ENCODE assay signal across 9 mouse cellular contexts in genomic region chr17:47614018-47614417, GRCm38 (mm10). TPM values are rescaled to one million over a fixed set of nuclear protein-coding genes. Genes with fewer than 3 reads are reported as not detected.
A peak's percentile ranks its signal among the peaks of the same experiment; 100 is the strongest.
DNase-seq lines count a peak whose midpoint lies in the region; TF ChIP-seq lines count a peak whose summit lies in the region.
"Had no signal": no experiment of that assay in that cellular context is flagged by ENCODE, and none has a peak within 500 bp of the region (broad histone marks: within the 10 kb centered on the region; RNA-seq: fewer than 3 reads in every experiment).

No protein-coding gene starts in this region.

- H3K9ac ChIP-seq in liver, adult 2 months (ENCODE audit: low read depth, low read length): no peak overlapping the region

- H3K4me3 ChIP-seq in thymus, adult 2 months (ENCODE audit: control insufficient read depth, insufficient read depth, low read length): no peak overlapping the region
- H3K4me3 ChIP-seq in liver, adult 2 months (ENCODE audit: insufficient read depth, low read depth, low read length): no peak overlapping the region
- H3K4me3 ChIP-seq: forebrain, embryonic 10.5 days had no signal

- WGBS in thymus, adult 2 months: 82% methylated on average over 1 of the region's 1 CpGs
- 14% methylated on average over 1 of the region's 1 CpGs for WGBS in liver, adult 2 months

- no peak for TF ChIP-seq POLR2A in thymus, adult 2 months (IDR thresholded peaks at IDR 0.05; ENCODE audit: control insufficient read depth, extremely low read depth, insufficient read depth, low read length, poor library complexity)
- no peak for TF ChIP-seq POLR2A in liver, adult 2 months (IDR thresholded peaks at IDR 0.05; ENCODE audit: extremely low read depth, insufficient read depth, low read length)

- H3K79me2 ChIP-seq in liver, adult 2 months (ENCODE audit: control insufficient read depth, insufficient read depth, low read length): peaks cover 48% of the 10 kb centered on the region

- H3K4me1 ChIP-seq in thymus, adult 2 months (replicated peaks; ENCODE audit: control insufficient read depth, insufficient read depth, low read length): peaks cover 10% of the 10 kb centered on the region
- peaks cover 11% of the 10 kb centered on the region for H3K4me1 ChIP-seq in liver, adult 2 months (ENCODE audit: control insufficient read depth, insufficient read depth, low read length)

- TF ChIP-seq CTCF in thymus, adult 2 months (IDR thresholded peaks at IDR 0.05; ENCODE audit: borderline replicate concordance, control insufficient read depth, extremely low read depth, insufficient read depth, low read length, poor library complexity): no peak
- TF ChIP-seq CTCF in liver, adult 2 months (IDR thresholded peaks at IDR 0.05; ENCODE audit: low read depth, low read length): peak; percentile 88

- H3K27ac ChIP-seq in thymus, adult 2 months (ENCODE audit: control insufficient read depth, insufficient read depth, low read length): no peak overlapping the region
- no peak overlapping the region for H3K27ac ChIP-seq in liver, adult 2 months (replicated peaks; ENCODE audit: insufficient read depth, low read depth, low read length)
- H3K27ac ChIP-seq: forebrain, embryonic 10.5 days had no signal

- H3K36me3 ChIP-seq in thymus, adult 2 months (ENCODE audit: control insufficient read depth, insufficient read depth, low read length): peaks cover 2% of the 10 kb centered on the region; the same call in 1 of the 2 replicates
- H3K36me3 ChIP-seq in liver, adult 2 months (ENCODE audit: control insufficient read depth, insufficient read depth, low read length): peaks cover 15% of the 10 kb centered on the region

- peak; percentile 40 for DNase-seq in gastrocnemius, postnatal 10 days
- no peak for DNase-seq in gastrocnemius, postnatal 25 days
- peak; percentile 58 for DNase-seq in thymus, adult 2 months
- no peak for DNase-seq in thymus, postnatal 0 days (ENCODE audit: low spot score)
- DNase-seq in liver, adult 2 months (ENCODE audit: extremely low read depth, low read depth, low spot score): peak; percentile 39
- peak; percentile 76 for DNase-seq in thymus, postnatal 4 days
- DNase-seq in frontal cortex, postnatal 14 days (ENCODE audit: low spot score in 2 of 2): no peak
- DNase-seq in left cerebral cortex, adult 18-20 months (ENCODE audit: low spot score in 2 of 2): no peak

- no peaks in the 10 kb centered on the region for H3K27me3 ChIP-seq in thymus, adult 2 months (ENCODE audit: control insufficient read depth, insufficient read depth, low read length)
- H3K27me3 ChIP-seq in liver, adult 2 months (ENCODE audit: control insufficient read depth, insufficient read depth, low read length): no peaks in the 10 kb centered on the region

RNA-seq across cellular contexts. Expression of gene Gm20517, which starts 2.6 kb away (rescaled TPM):
- total RNA-seq in gastrocnemius, postnatal 10 days (2021): 1 to 10 TPM; 1.8 to 2.1 TPM
- 1 to 10 TPM; 2.3 to 2.5 TPM for total RNA-seq in gastrocnemius, postnatal 25 days (2021)
- polyA plus RNA-seq in thymus, adult 2 months (2012; rRNA removed): 2.8 and 4.5 TPM in 2 replicates
- polyA plus RNA-seq in thymus, postnatal 0 days (2015; fragmentation: Nextera tagmentation; extraction: Ambion mirVana): 1.8 TPM in 2 replicates
- 1.2 and 1.9 TPM in 2 replicates for total RNA-seq in liver, adult 2 months (2014; rRNA removed)
- polyA plus RNA-seq in liver, adult 2 months (2012; rRNA removed): 0.14 and 0.31 TPM in 2 replicates
- total RNA-seq in left cerebral cortex, adult 18-20 months (2021): 1 to 10 TPM; 3.3 to 8.3 TPM

RNA-seq across cellular contexts. Expression of gene Med20, which starts 2.6 kb away (rescaled TPM):
- 10 to 100 TPM; 14.7 to 15.5 TPM for total RNA-seq in gastrocnemius, postnatal 10 days (2021)
- 10 to 100 TPM; 16.0 to 16.2 TPM for total RNA-seq in gastrocnemius, postnatal 25 days (2021)
- polyA plus RNA-seq in thymus, adult 2 months (2012; rRNA removed): 46.1 and 56.4 TPM in 2 replicates
- polyA plus RNA-seq in thymus, postnatal 0 days (2015; fragmentation: Nextera tagmentation; extraction: Ambion mirVana): 46.9 and 50.1 TPM in 2 replicates
- 14.4 and 15.0 TPM in 2 replicates for total RNA-seq in liver, adult 2 months (2014; rRNA removed)
- 15.0 and 19.4 TPM in 2 replicates for polyA plus RNA-seq in liver, adult 2 months (2012; rRNA removed)
- total RNA-seq in left cerebral cortex, adult 18-20 months (2021): 10 to 100 TPM; 33.0 to 33.5 TPM

RNA-seq across cellular contexts. Expression of gene Bysl, which starts 2.7 kb away (rescaled TPM):
- total RNA-seq in gastrocnemius, postnatal 10 days (2021): 10 to 100 TPM; 13.0 TPM
- 10 to 100 TPM; 12.1 to 13.8 TPM for total RNA-seq in gastrocnemius, postnatal 25 days (2021)
- polyA plus RNA-seq in thymus, adult 2 months (2012; rRNA removed): 14.2 and 16.9 TPM in 2 replicates
- polyA plus RNA-seq in thymus, postnatal 0 days (2015; fragmentation: Nextera tagmentation; extraction: Ambion mirVana): 21.3 and 22.4 TPM in 2 replicates
- total RNA-seq in liver, adult 2 months (2014; rRNA removed): 2.5 and 3.4 TPM in 2 replicates
- 6.7 and 8.1 TPM in 2 replicates for polyA plus RNA-seq in liver, adult 2 months (2012; rRNA removed)
- 10 to 100 TPM; 18.3 to 18.7 TPM for total RNA-seq in left cerebral cortex, adult 18-20 months (2021)

RNA-seq across cellular contexts. Expression of gene Usp49, which starts 16.5 kb away (rescaled TPM):
- 1 to 10 TPM; 4.6 to 4.9 TPM for total RNA-seq in gastrocnemius, postnatal 10 days (2021)
- total RNA-seq in gastrocnemius, postnatal 25 days (2021): 1 to 10 TPM; 2.2 to 2.8 TPM
- polyA plus RNA-seq in thymus, adult 2 months (2012; rRNA removed): 12.5 and 17.2 TPM in 2 replicates
- polyA plus RNA-seq in thymus, postnatal 0 days (2015; fragmentation: Nextera tagmentation; extraction: Ambion mirVana): 3.9 and 4.6 TPM in 2 replicates
- 1.2 and 2.1 TPM in 2 replicates for total RNA-seq in liver, adult 2 months (2014; rRNA removed)
- 2.2 TPM in 2 replicates for polyA plus RNA-seq in liver, adult 2 months (2012; rRNA removed)
- total RNA-seq in left cerebral cortex, adult 18-20 months (2021): 10 to 100 TPM in 1 of 2 experiments, 1 to 10 TPM in 1; 8.0 to 11.3 TPM

Comparison
In these comparisons a context has a peak if more than half of its experiments do, and no peak if none do; other contexts are left out.
1. DNase-seq: peak in gastrocnemius, postnatal 10 days (single experiment), thymus, adult 2 months (single experiment), liver, adult 2 months (single experiment) and thymus, postnatal 4 days (single experiment); none in gastrocnemius, postnatal 25 days (single experiment), thymus, postnatal 0 days (single experiment), frontal cortex, postnatal 14 days (0 of 2) and left cerebral cortex, adult 18-20 months (0 of 2).